In genomic region chr10:84308746-84309145, GRCm38 (mm10) we compare ENCODE assay signal across 8 mouse cellular contexts.
DNase-seq lines count a peak whose midpoint lies in the region; ATAC-seq and TF ChIP-seq lines count a peak whose summit lies in the region.
"Not testable (repeated sequence)": the region's sequence is repeated elsewhere in the genome, so short reads cannot be mapped to it uniquely, and the experiment has no call there.

No protein-coding gene starts in this region.

- not testable (repeated sequence) for ATAC-seq in lung, embryonic 14.5 days (ENCODE audit: insufficient read depth)

- not testable (repeated sequence) for H3K79me2 ChIP-seq in CH12.LX (replicated peaks; ENCODE audit: control insufficient read depth, extremely low read depth, insufficient read depth, poor library complexity, severe bottlenecking)

- DNase-seq in CH12.LX (ENCODE audit: extremely low read depth); lung, embryonic 14.5 days: not testable (repeated sequence)
- DNase-seq in cerebellum, adult 11 months = peak; percentile 54
- DNase-seq in cerebellum, adult 18-20 months = peak; percentile 63
- peak; percentile 52 for DNase-seq in cerebellum, adult 8-10 months
- peak; percentile 72 for DNase-seq in cerebellum, adult 9-11 months
- peak; percentile 68 to 74 for DNase-seq in cerebellum, postnatal 14 days
- peak; percentile 50 to 60 for DNase-seq in cerebellum, postnatal 36 days

- H3K36me3 ChIP-seq in CH12.LX (replicated peaks in 1 of 2; ENCODE audit: control insufficient read depth in 1 of 2, insufficient read depth in 1 of 2, low read length in 1 of 2); lung, embryonic 14.5 days (ENCODE audit: insufficient read depth): not testable (repeated sequence)

- H3K9me3 ChIP-seq in CH12.LX (replicated peaks; ENCODE audit: low read length); lung, embryonic 14.5 days (ENCODE audit: low read depth, low read length): not testable (repeated sequence)

- not testable (repeated sequence) for TF ChIP-seq POLR2A in CH12.LX (IDR thresholded peaks at IDR 0.05; ENCODE audit: low read depth, low read length)

- WGBS in lung, embryonic 14.5 days = 93% methylated on average over 17 of the region's 17 CpGs

- not testable (repeated sequence) for H3K27ac ChIP-seq in CH12.LX (ENCODE audit: insufficient read depth, low read depth); lung, embryonic 14.5 days (ENCODE audit: low read depth)

- H3K9ac ChIP-seq in CH12.LX (ENCODE audit: insufficient read depth, low read depth); lung, embryonic 14.5 days: not testable (repeated sequence)

- dilution Hi-C loops in CH12.LX (cut with MboI; ENCODE audit: extremely low pct_ligation_motif_present, extremely low pct_unique_long_range_greater_than_20kb, low sequenced_read_pairs) = not testable (repeated sequence)

- in situ Hi-C loops in CH12.LX (cut with MboI; ENCODE audit: low pct_ligation_motif_present, low pct_unique_long_range_greater_than_20kb, low sequenced_read_pairs) = not testable (repeated sequence)

- H3K4me3 ChIP-seq in CH12.LX (replicated peaks in 1 of 3; ENCODE audit: low read depth in 2 of 3, low read length in 2 of 3, poor library complexity in 1 of 3); lung, embryonic 14.5 days (ENCODE audit: low read depth, low read length): not testable (repeated sequence)

- H3K4me1 ChIP-seq in CH12.LX (ENCODE audit: control insufficient read depth in 1 of 2, insufficient read depth in 2 of 2); lung, embryonic 14.5 days (ENCODE audit: insufficient read depth): not testable (repeated sequence)

- TF ChIP-seq EP300 in CH12.LX (IDR thresholded peaks at IDR 0.05; ENCODE audit: low read length) = not testable (repeated sequence)

- TF ChIP-seq CTCF in CH12.LX (conservative IDR thresholded peaks at IDR 0.05 in 1 of 2, IDR thresholded peaks at IDR 0.05 in 1 of 2; ENCODE audit: low read depth in 2 of 2, low read length in 2 of 2) = peak in 1 of 2 experiments; percentile 40; a peak in 2 of 4 replicates
- peak; percentile 8; the same call in 1 of the 2 replicates for TF ChIP-seq CTCF in lung, embryonic 14.5 days (IDR thresholded peaks at IDR 0.05; ENCODE audit: low read depth)

- H3K4me2 ChIP-seq in CH12.LX (ENCODE audit: insufficient read depth, low read depth, poor library complexity, severe bottlenecking); lung, embryonic 14.5 days: not testable (repeated sequence)

- TF ChIP-seq RAD21 in CH12.LX (IDR thresholded peaks at IDR 0.05; ENCODE audit: low read depth, low read length) = peak; percentile 25

- H3K27me3 ChIP-seq in CH12.LX (replicated peaks); lung, embryonic 14.5 days (ENCODE audit: insufficient read depth, low read length): not testable (repeated sequence)

TF ChIP-seq in CH12.LX, 34 proteins besides CTCF, POLR2A, EP300 and RAD21:
- peak; percentile 52 for TF ChIP-seq SMC3 (IDR thresholded peaks at IDR 0.05; ENCODE audit: low read depth, low read length)
